Mouse (Mus musculus) lung, postnatal 0 days (tissue): ENCODE data around the gene Znrf2.

ENCODE experiments used
- CTCF ChIP-seq: IDR thresholded peaks from 2 replicates; pipeline ENCODE4 v1.5.1; 2016; ENCODE audit warnings: antibody characterized with exemption, mild to moderate bottlenecking
- EP300 ChIP-seq: IDR thresholded peaks from 2 replicates; pipeline ENCODE4 v1.6.1; 2016; ENCODE audit warnings: antibody characterized with exemption, mild to moderate bottlenecking, control low read depth

DNA sequence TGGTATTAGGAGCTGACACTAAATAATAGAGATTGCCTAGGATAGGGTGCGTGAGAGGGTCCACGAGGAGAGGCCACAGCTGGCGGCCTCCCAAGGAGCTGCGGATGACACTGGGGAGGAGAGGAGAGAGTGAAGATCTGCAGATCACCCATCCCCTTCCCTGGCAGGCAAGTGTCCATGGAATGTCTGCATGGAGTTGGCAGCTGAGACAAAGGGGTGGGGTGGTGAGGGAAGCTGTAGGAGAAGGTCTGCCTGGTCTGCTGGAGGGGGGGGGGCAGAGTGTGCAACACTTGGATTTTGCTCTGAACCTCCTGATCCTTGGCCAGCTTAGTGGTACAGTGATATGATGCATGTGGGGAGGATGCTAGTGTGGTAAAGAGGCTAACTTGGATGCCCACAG lies 98.3 kb downstream of the Znrf2 start:
- TF ChIP-seq CTCF (no peak), EP300 (no peak)
